Mouse (Mus musculus) erythroblast, embryonic 14.5 days (primary cell): ENCODE data around the gene Atp5d.

ENCODE experiments used
- GATA1 ChIP-seq: IDR thresholded peaks from 2 replicates; pipeline ENCODE4 v1.6.1; 2012; ENCODE audit warnings: low read length, inconsistent platforms, mixed read lengths
- TAL1 ChIP-seq: IDR thresholded peaks from 3 replicates; pipeline ENCODE4 v1.6.1; 2012; ENCODE audit warnings: low read length, inconsistent platforms, mixed read lengths

DNA sequence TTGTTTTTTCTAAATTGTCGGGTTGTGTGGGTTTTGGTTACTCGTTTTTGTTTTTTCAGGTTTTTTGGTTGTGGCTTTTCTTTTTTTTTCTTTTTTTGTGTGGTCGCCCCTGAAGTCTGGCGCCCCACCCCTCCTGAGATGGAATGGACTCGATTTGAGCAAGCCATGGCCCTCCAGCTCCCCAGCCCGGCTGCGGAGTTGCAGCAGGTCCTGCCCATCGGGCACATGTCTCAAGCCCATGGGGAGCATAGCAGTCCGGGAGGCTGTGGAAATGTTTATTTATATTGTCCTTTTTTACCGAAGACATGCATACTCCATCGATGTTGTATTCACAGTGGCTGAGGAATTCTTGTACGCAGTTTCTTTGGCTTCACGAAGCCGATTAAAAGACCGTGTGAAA lies 32.8 kb downstream of the Atp5d start:
- no peak for TF ChIP-seq TAL1
- TF ChIP-seq GATA1 = no peak
